Mouse (Mus musculus) MEL (cell line): ENCODE results near the gene Bloc1s4.

Experiments
- CTCF ChIP-seq, 3 experiments: IDR thresholded peaks in 2 of 3; conservative IDR thresholded peaks in 1 of 3; 2 replicates each; pipeline ENCODE4 v1.5.1; 2011 to 2012; ENCODE audit warnings: low read length in 3 of 3, low read depth in 2 of 3, mild to moderate bottlenecking in 2 of 3, improper control_type of control experiment in 1 of 3, inconsistent platforms in 1 of 3, mixed read lengths in 1 of 3, moderate library complexity in 1 of 3; ENCODE audit not compliant: control insufficient read depth in 1 of 3, insufficient read depth in 1 of 3, poor library complexity in 1 of 3, severe bottlenecking in 1 of 3
- EP300 ChIP-seq, 2 experiments: IDR thresholded peaks; 2 replicates each; pipeline ENCODE4 v1.6.1; 2011; ENCODE audit warnings: improper control_type of control experiment in 2 of 2, low read length in 2 of 2, low read depth in 1 of 2, mild to moderate bottlenecking in 1 of 2
- MYB ChIP-seq: IDR thresholded peaks from 2 replicates; pipeline ENCODE4 v1.6.1; 2011; ENCODE audit warnings: mild to moderate bottlenecking, low read depth, low read length, improper control_type of control experiment
- POLR2A ChIP-seq, 2 experiments: IDR thresholded peaks; 2 replicates each; pipeline ENCODE4 v1.6.1; 2011 to 2012; ENCODE audit warnings: low read length in 2 of 2, mild to moderate bottlenecking in 2 of 2, control low read depth in 1 of 2, improper control_type of control experiment in 1 of 2, low read depth in 1 of 2, moderate library complexity in 1 of 2; ENCODE audit not compliant: control insufficient read depth in 1 of 2, insufficient read depth in 1 of 2, poor library complexity in 1 of 2
- SIN3A ChIP-seq: IDR thresholded peaks from 2 replicates; pipeline ENCODE4 v1.6.1; 2012; ENCODE audit warnings: low read length, improper control_type of control experiment, inconsistent platforms
- ZC3H11A ChIP-seq: IDR thresholded peaks from 2 replicates; pipeline ENCODE4 v1.6.1; 2012; ENCODE audit warnings: low read depth, mild to moderate bottlenecking, inconsistent platforms, low read length, improper control_type of control experiment

GRCm38 (mm10) chr5:36739829-36740228 lies 8.6 kb downstream of the Bloc1s4 start:
- TF ChIP-seq EP300 (IDR thresholded peaks at IDR 0.05; ENCODE audit: low read depth in 1 of 2, low read length in 2 of 2): no peak
- peak; percentile 67 to 86 (median 77) for TF ChIP-seq CTCF (IDR thresholded peaks at IDR 0.05 in 2 of 3, conservative IDR thresholded peaks at IDR 0.05 in 1 of 3; ENCODE audit: control insufficient read depth in 1 of 3, insufficient read depth in 1 of 3, low read depth in 2 of 3, low read length in 3 of 3, poor library complexity in 1 of 3, severe bottlenecking in 1 of 3)
- TF ChIP-seq POLR2A (IDR thresholded peaks at IDR 0.05; ENCODE audit: control insufficient read depth in 1 of 2, insufficient read depth in 1 of 2, low read depth in 1 of 2, low read length in 2 of 2, poor library complexity in 1 of 2): no peak
- no peak for TF ChIP-seq SIN3A
- peak; percentile 80 for TF ChIP-seq ZC3H11A
- TF ChIP-seq MYB: no peak
